Mouse (Mus musculus) liver, postnatal 0 days (tissue): Measurements from ENCODE around the gene Oasl1. TPM values are rescaled to one million over a fixed set of nuclear protein-coding genes. Genes with fewer than 3 reads are reported as not detected.
A peak's percentile ranks its signal among the peaks of the same experiment; 100 is the strongest.

Source experiments
- ATAC-seq: fragments of 200-750 bp; cut with Nextera tagmentation; 2 replicates; pipeline ENCODE4 v1.8.0; 2017; ENCODE audit warnings: mild to moderate bottlenecking, moderate library complexity
- DNase-seq: peaks from one replicate; pipeline ENCODE4 v3.0.0-alpha.2; 2016
- H3K27ac ChIP-seq: fragments of 300-500 bp; sonication (generic); 2 replicates; pipeline ENCODE4 v1.5.1; 2014; ENCODE audit warnings: antibody characterized with exemption, moderate library complexity, mild to moderate bottlenecking, low read depth
- H3K27me3 ChIP-seq: fragments of 300-500 bp; sonication (generic); 2 replicates; pipeline ENCODE4 v1.6.1; 2014; ENCODE audit warnings: low read length, control low read depth, mixed read lengths; ENCODE audit not compliant: insufficient read depth
- H3K36me3 ChIP-seq: fragments of 300-500 bp; sonication (generic); replicated peaks from 2 replicates; pipeline ENCODE4 v1.6.1; 2014; ENCODE audit warnings: mild to moderate bottlenecking, control low read depth, low read length, moderate library complexity, mixed read lengths; ENCODE audit not compliant: insufficient read depth
- H3K4me1 ChIP-seq: fragments of 300-500 bp; sonication (generic); 2 replicates; pipeline ENCODE4 v1.6.1; 2014; ENCODE audit warnings: antibody characterized with exemption, mild to moderate bottlenecking, control low read depth; ENCODE audit not compliant: insufficient read depth
- H3K4me2 ChIP-seq: fragments of 300-500 bp; sonication (generic); 2 replicates; pipeline ENCODE4 v1.6.1; 2014; ENCODE audit warnings: low read depth, mild to moderate bottlenecking, low read length, moderate library complexity, mixed read lengths
- H3K4me3 ChIP-seq: fragments of 300-500 bp; sonication (generic); 2 replicates; pipeline ENCODE4 v1.5.1; 2014; ENCODE audit warnings: low read depth, low read length
- H3K9ac ChIP-seq: fragments of 300-500 bp; sonication (generic); replicated peaks from 2 replicates; pipeline ENCODE4 v1.6.1; 2014; ENCODE audit warnings: mild to moderate bottlenecking, moderate library complexity
- H3K9me3 ChIP-seq: fragments of 300-500 bp; sonication (generic); 2 replicates; pipeline ENCODE4 v1.6.1; 2016; ENCODE audit warnings: mild to moderate bottlenecking, control low read depth, low read length, mixed read lengths
- CTCF ChIP-seq: sonication (generic); IDR thresholded peaks from 2 replicates; pipeline ENCODE4 v1.5.1; 2016; ENCODE audit warnings: antibody characterized with exemption, low read depth
- EP300 ChIP-seq: IDR thresholded peaks from 2 replicates; pipeline ENCODE4 v1.6.1; 2016; ENCODE audit warnings: antibody characterized with exemption, low read depth, mild to moderate bottlenecking
- WGBS: fragments of 180-500 bp; shearing (Covaris S2); extraction: QIAGEN DNeasy Blood & Tissue Kit; methylation state at CpG from one replicate; pipeline ENCODE4 v1.1.7; 2014; ENCODE audit not compliant: insufficient replicate concordance; 5-methylcytosine and 5-hydroxymethylcytosine counted together
- polyA plus RNA-seq: library from polyadenylated mRNA; unstranded; fragments of >200 nt; fragmentation: Nextera tagmentation; extraction: Ambion mirVana; gene quantifications from 2 replicates; pipeline ENCODE4 v1.2.1, GENCODE M21; 2015

Gene Oasl1
- polyA plus RNA-seq, 1 experiment from 2014 or later, result 2.2 TPM

DNA sequence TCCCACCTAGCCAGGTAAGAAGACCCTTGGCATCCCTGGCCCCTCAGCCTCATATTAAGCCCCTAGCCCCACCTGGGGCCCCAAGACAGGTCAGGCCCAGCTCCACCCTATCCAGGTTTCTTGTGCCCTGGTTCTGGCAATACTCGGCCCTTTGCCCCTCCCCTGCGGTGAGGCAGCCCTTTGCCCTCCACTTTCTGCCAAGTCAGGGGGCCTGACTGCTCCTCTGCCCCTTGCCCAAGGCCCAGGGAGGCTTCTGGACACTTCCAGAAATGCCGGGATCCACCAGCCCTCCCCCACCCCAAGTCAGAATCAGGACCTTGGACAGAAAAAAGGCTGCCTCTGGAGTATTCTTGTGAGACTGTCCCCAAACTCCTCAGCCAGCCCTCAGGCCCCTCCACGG is 46.0 kb downstream of the Oasl1 start:
- no peaks in the 10 kb centered on the region for H3K27me3 ChIP-seq
- ATAC-seq, result no peak
- H3K4me2 ChIP-seq, result peak overlapping the region; percentile 64
- H3K9me3 ChIP-seq, result no peaks in the 10 kb centered on the region
- peak overlapping the region; percentile 90 for H3K27ac ChIP-seq
- no peak for DNase-seq
- H3K36me3 ChIP-seq, result no peaks in the 10 kb centered on the region
- no peak for TF ChIP-seq CTCF
- TF ChIP-seq EP300, result no peak
- H3K9ac ChIP-seq, result peak overlapping the region; percentile 76
- peak overlapping the region; percentile 56 for H3K4me3 ChIP-seq
- 15% methylated on average over 4 of the region's 4 CpGs for WGBS
- H3K4me1 ChIP-seq, result peaks cover 15% of the 10 kb centered on the region

DNA sequence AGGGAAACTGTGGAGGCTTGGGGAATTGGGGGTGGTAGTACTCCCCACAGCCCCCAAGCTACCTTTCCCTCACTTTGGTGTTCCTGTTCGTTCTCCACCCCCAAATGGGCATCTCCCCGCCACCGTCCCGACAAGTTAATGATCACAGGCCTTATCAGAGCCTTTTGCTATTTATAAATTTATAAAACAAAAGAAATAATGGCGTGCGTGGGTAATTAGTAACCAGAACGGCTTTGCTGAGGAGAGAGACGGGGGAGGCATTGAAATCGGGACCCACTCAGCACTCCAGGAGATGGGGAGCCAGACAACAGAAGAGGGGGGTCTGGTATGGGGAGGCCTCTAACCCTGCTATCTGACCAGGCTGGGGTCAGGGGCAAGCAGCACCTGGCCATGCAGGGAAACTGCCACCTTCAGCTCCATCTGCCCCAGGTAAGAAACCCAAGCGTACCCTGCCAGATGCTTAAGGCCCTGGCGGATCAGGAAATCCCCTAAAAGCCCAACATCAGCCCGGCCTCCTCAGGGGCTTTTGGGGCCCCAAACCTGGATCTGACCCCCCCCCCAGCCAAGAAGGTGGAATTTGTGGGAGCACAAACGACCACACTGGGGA is 46.7 kb downstream of the Oasl1 start:
- TF ChIP-seq EP300 (no peak), CTCF (no peak)
- peak overlapping the region; percentile 90 for H3K27ac ChIP-seq
- H3K27me3 ChIP-seq, result no peaks in the 10 kb centered on the region
- no peak for ATAC-seq
- no peaks in the 10 kb centered on the region for H3K36me3 ChIP-seq
- H3K4me3 ChIP-seq, result peak overlapping the region; percentile 56
- 52% methylated on average over 13 of the region's 13 CpGs for WGBS
- peak overlapping the region; percentile 76 for H3K9ac ChIP-seq
- H3K4me2 ChIP-seq, result peak overlapping the region; percentile 64
- H3K9me3 ChIP-seq, result no peaks in the 10 kb centered on the region
- H3K4me1 ChIP-seq, result peaks cover 12% of the 10 kb centered on the region
- DNase-seq, result no peak

DNA sequence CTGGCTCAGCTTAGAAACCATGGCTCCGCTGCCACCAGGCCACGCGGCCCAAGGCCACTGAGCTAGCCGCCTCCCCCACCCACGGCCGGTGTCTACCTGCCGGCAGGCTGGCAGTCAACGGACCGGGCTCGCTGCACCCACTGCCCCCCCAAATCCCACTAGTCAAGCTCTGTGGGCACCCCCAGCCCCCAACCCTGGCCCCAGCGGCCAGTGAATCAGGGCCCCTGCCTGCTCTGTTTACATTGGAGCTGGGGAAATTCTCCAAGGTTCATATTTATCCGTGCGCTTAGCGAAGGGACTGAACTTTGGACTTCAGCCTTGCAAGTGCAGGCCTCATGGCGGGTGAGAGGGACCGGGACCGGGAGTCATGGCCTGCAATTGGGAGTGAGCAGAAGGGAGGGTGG is 47.8 kb downstream of the Oasl1 start, which contains the start of gene Hnf1a:
Gene Hnf1a (minus strand): TSS at position 271 of the 404 bp plus-strand sequence.
- Histone ChIP-seq H3K27ac (peak within 1 kb of the TSS; percentile 90), H3K4me1 (peaks cover 10% of the 10 kb centered on the region), H3K36me3 (no peaks in the 10 kb centered on the region), H3K4me2 (peak within 1 kb of the TSS; percentile 64), H3K9ac (peak within 1 kb of the TSS; percentile 76), H3K9me3 (no peaks in the 10 kb centered on the region), H3K4me3 (peak within 1 kb of the TSS; percentile 56), H3K27me3 (no peaks in the 10 kb centered on the region)
- TF ChIP-seq CTCF (no peak), EP300 (peak; percentile 30; the same call in 1 of the 2 replicates)
- 63% methylated on average over 12 of the region's 17 CpGs for WGBS
- ATAC-seq (peak; percentile 84), DNase-seq (peak; percentile 66)

DNA sequence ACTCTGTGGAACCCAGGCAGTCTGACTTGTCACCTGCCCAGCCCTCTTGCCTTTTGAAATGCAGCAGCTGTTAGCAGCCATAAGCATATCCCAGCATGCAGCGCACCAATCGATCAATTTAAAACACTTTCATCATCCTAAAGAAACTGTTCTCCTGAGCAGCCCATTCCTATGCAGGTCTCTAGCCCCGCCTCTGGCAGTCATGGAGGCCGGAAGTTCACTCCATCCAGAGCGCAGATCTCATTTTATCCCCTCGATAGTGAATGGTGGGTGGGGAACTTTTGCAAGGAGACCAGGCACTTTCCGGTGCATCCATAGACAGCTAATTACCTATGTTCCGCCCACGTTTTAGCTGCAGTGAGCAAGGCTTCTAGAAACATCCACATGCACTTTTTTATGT is 49.2 kb downstream of the Oasl1 start:
- Histone ChIP-seq H3K27me3 (no peaks in the 10 kb centered on the region), H3K4me2 (peak overlapping the region; percentile 64), H3K4me3 (no peak overlapping the region), H3K4me1 (peaks cover 8% of the 10 kb centered on the region), H3K9me3 (no peaks in the 10 kb centered on the region), H3K27ac (no peak overlapping the region; the same call in 1 of the 2 replicates), H3K9ac (no peak overlapping the region), H3K36me3 (no peaks in the 10 kb centered on the region)
- WGBS, result 81% methylated on average over 9 of the region's 9 CpGs
- DNase-seq, result no peak
- TF ChIP-seq CTCF (no peak), EP300 (no peak)
- ATAC-seq, result peak; percentile 35; the same call in 1 of the 2 replicates

DNA sequence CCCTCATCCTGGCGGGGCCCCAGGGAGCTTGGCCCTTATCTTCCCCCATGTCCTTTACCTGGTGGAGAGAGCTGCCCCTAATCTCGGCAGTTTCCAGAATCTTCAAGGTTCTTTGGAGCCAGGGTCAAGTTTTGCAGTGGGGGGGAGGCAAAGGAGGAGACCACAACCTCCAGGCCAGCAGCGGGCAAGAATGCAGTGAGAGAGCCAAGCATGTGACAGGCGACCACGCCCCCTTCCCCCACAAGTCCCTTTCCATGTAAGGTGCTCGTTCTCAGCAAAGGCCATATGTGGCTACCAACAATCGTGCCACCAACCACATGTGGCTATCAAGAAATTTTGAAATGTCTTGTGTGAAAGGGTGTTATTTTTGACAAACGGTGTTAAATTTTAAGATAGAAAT is 50.1 kb downstream of the Oasl1 start:
- no peak for DNase-seq
- H3K4me2 ChIP-seq, result no peak overlapping the region
- no peaks in the 10 kb centered on the region for H3K36me3 ChIP-seq
- no peak for ATAC-seq
- no peaks in the 10 kb centered on the region for H3K27me3 ChIP-seq
- H3K9me3 ChIP-seq, result no peaks in the 10 kb centered on the region
- TF ChIP-seq CTCF (no peak), EP300 (no peak)
- H3K27ac ChIP-seq, result no peak overlapping the region
- H3K4me3 ChIP-seq, result no peak overlapping the region
- peaks cover 2% of the 10 kb centered on the region; the same call in 1 of the 2 replicates for H3K4me1 ChIP-seq
- WGBS, result 68% methylated on average over 8 of the region's 8 CpGs
- no peak overlapping the region for H3K9ac ChIP-seq

DNA sequence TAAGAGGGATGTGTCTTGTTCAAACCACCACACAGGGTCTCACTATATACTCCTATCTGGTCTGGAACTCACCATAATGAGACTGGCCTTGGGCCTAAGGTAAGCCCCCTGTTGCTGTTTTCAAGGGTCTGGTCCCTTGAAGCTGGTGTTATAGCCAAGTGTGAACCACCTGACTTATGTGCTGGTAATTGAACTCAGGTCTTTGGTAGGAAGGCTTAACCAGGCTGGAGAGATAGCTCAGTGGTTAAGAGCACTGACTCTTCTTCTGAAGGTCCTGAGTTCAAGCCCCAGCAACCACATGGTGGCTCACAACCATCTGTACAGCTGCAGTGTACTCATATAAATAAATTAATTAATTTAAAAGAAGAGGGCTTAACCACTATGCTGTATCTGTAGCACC is 53.9 kb downstream of the Oasl1 start:
- Histone ChIP-seq H3K4me1 (peaks cover 18% of the 10 kb centered on the region; the same call in 1 of the 2 replicates), H3K9ac (no peak overlapping the region), H3K4me2 (no peak overlapping the region), H3K36me3 (no peaks in the 10 kb centered on the region), H3K9me3 (no peaks in the 10 kb centered on the region), H3K27ac (no peak overlapping the region), H3K4me3 (no peak overlapping the region), H3K27me3 (no peaks in the 10 kb centered on the region)
- TF ChIP-seq CTCF, result no peak
- TF ChIP-seq EP300, result no peak
- no peak for DNase-seq
- no peak for ATAC-seq
